Mouse (Mus musculus): ENCODE measurements at regions not wholly inside any gene's neighbourhood (a gene's known extent, or its start where the extent isn't known, plus 50 kb on each side); places are given as distances from the start of the nearest gene placed in this dataset.

GRCm38 (mm10) chr13:102344606-102345269 lies 348.6 kb upstream of the Cd180 start:
- H3K4me1 ChIP-seq (ENCODE audit: insufficient read depth) = no peaks in the 10 kb centered on the region
- DNase-seq = peak; percentile 49
- WGBS = 60% methylated on average over 5 of the region's 5 CpGs

GRCm38 (mm10) chr13:102349493-102349892 lies 343.9 kb upstream of the Cd180 start:
- TF ChIP-seq CTCF (IDR thresholded peaks at IDR 0.05; ENCODE audit: low read depth) = no peak
- Histone ChIP-seq H3K4me3 (ENCODE audit: low read depth, low read length) (no peak overlapping the region), H3K9me3 (ENCODE audit: low read depth, low read length) (no peaks in the 10 kb centered on the region), H3K36me3 (ENCODE audit: insufficient read depth) (no peaks in the 10 kb centered on the region), H3K4me2 (no peak overlapping the region), H3K9ac (no peak overlapping the region), H3K4me1 (ENCODE audit: insufficient read depth) (no peaks in the 10 kb centered on the region), H3K27ac (ENCODE audit: low read depth) (no peak overlapping the region), H3K27me3 (ENCODE audit: insufficient read depth, low read length) (no peaks in the 10 kb centered on the region)
- no peak for DNase-seq
- ATAC-seq (ENCODE audit: insufficient read depth) = no peak
- 81% methylated on average over 1 of the region's 1 CpGs for WGBS

More at GRCm38 (mm10) chr13:102344606-102345269, 348.6 kb upstream of the Cd180 start:
- no peak overlapping the region for H3K27ac ChIP-seq (ENCODE audit: low read depth)
- no peaks in the 10 kb centered on the region for H3K36me3 ChIP-seq (ENCODE audit: insufficient read depth)
- ATAC-seq (ENCODE audit: insufficient read depth) = no peak
- no peak overlapping the region for H3K4me2 ChIP-seq
- no peak overlapping the region for H3K4me3 ChIP-seq (ENCODE audit: low read depth, low read length)
- no peak overlapping the region for H3K9ac ChIP-seq
- no peaks in the 10 kb centered on the region for H3K27me3 ChIP-seq (ENCODE audit: insufficient read depth, low read length)
- no peak for TF ChIP-seq CTCF (IDR thresholded peaks at IDR 0.05; ENCODE audit: low read depth)
- no peaks in the 10 kb centered on the region for H3K9me3 ChIP-seq (ENCODE audit: low read depth, low read length)

GRCm38 (mm10) chr13:102352073-102352854 lies 341.1 kb upstream of the Cd180 start:
- Histone ChIP-seq H3K27me3 (ENCODE audit: insufficient read depth, low read length) (no peaks in the 10 kb centered on the region), H3K4me3 (ENCODE audit: low read depth, low read length) (no peak overlapping the region), H3K4me2 (no peak overlapping the region), H3K27ac (ENCODE audit: low read depth) (no peak overlapping the region), H3K4me1 (ENCODE audit: insufficient read depth) (no peaks in the 10 kb centered on the region), H3K36me3 (ENCODE audit: insufficient read depth) (no peaks in the 10 kb centered on the region), H3K9me3 (ENCODE audit: low read depth, low read length) (no peaks in the 10 kb centered on the region), H3K9ac (no peak overlapping the region)
- ATAC-seq (ENCODE audit: insufficient read depth) (peak; percentile 37; the same call in 1 of the 2 replicates), DNase-seq (peak; percentile 43)
- TF ChIP-seq CTCF (IDR thresholded peaks at IDR 0.05; ENCODE audit: low read depth) = no peak
- WGBS = 67% methylated on average over 10 of the region's 10 CpGs

GRCm38 (mm10) chr13:102355569-102355968 lies 337.8 kb upstream of the Cd180 start:
- no peak for TF ChIP-seq CTCF (IDR thresholded peaks at IDR 0.05; ENCODE audit: low read depth)
- Histone ChIP-seq H3K9me3 (ENCODE audit: low read depth, low read length) (no peaks in the 10 kb centered on the region), H3K4me2 (no peak overlapping the region), H3K9ac (no peak overlapping the region), H3K36me3 (ENCODE audit: insufficient read depth) (no peaks in the 10 kb centered on the region), H3K27me3 (ENCODE audit: insufficient read depth, low read length) (no peaks in the 10 kb centered on the region), H3K27ac (ENCODE audit: low read depth) (no peak overlapping the region), H3K4me1 (ENCODE audit: insufficient read depth) (no peaks in the 10 kb centered on the region), H3K4me3 (ENCODE audit: low read depth, low read length) (no peak overlapping the region)
- 12% methylated on average over 1 of the region's 1 CpGs for WGBS
- peak; percentile 85; the same call in 1 of the 2 replicates for ATAC-seq (ENCODE audit: insufficient read depth)
- DNase-seq = peak; percentile 92

- Histone ChIP-seq H3K27me3 (ENCODE audit: insufficient read depth, low read length) (no peaks in the 10 kb centered on the region), H3K4me1 (ENCODE audit: insufficient read depth) (no peaks in the 10 kb centered on the region), H3K9me3 (ENCODE audit: low read depth, low read length) (no peaks in the 10 kb centered on the region), H3K4me3 (ENCODE audit: low read depth, low read length) (no peak overlapping the region), H3K9ac (no peak overlapping the region), H3K36me3 (ENCODE audit: insufficient read depth) (no peaks in the 10 kb centered on the region), H3K4me2 (no peak overlapping the region), H3K27ac (ENCODE audit: low read depth) (no peak overlapping the region)
- WGBS = 81% methylated on average over 4 of the region's 4 CpGs
- ATAC-seq (ENCODE audit: insufficient read depth) = no peak
- no peak for TF ChIP-seq CTCF (IDR thresholded peaks at IDR 0.05; ENCODE audit: low read depth)
- no peak for DNase-seq
Measured at GRCm38 (mm10) chr13:102372451-102373082, 320.8 kb upstream of the Cd180 start.

- TF ChIP-seq CTCF (IDR thresholded peaks at IDR 0.05; ENCODE audit: low read depth) = no peak
- Histone ChIP-seq H3K4me1 (ENCODE audit: insufficient read depth) (no peaks in the 10 kb centered on the region), H3K27me3 (ENCODE audit: insufficient read depth, low read length) (no peaks in the 10 kb centered on the region), H3K9me3 (ENCODE audit: low read depth, low read length) (no peaks in the 10 kb centered on the region), H3K4me3 (ENCODE audit: low read depth, low read length) (no peak overlapping the region), H3K4me2 (no peak overlapping the region), H3K9ac (no peak overlapping the region), H3K36me3 (ENCODE audit: insufficient read depth) (no peaks in the 10 kb centered on the region), H3K27ac (ENCODE audit: low read depth) (no peak overlapping the region)
- DNase-seq (no peak), ATAC-seq (ENCODE audit: insufficient read depth) (no peak)
- WGBS = 72% methylated on average over 2 of the region's 2 CpGs
Measured at GRCm38 (mm10) chr13:102380667-102381066, 312.7 kb upstream of the Cd180 start.

GRCm38 (mm10) chr13:102391911-102392310 lies 301.4 kb upstream of the Cd180 start:
- Histone ChIP-seq H3K36me3 (ENCODE audit: insufficient read depth) (no peaks in the 10 kb centered on the region), H3K4me1 (ENCODE audit: insufficient read depth) (no peaks in the 10 kb centered on the region), H3K4me2 (no peak overlapping the region), H3K4me3 (ENCODE audit: low read depth, low read length) (no peak overlapping the region), H3K9ac (no peak overlapping the region), H3K27ac (ENCODE audit: low read depth) (no peak overlapping the region; the same call in 1 of the 2 replicates), H3K27me3 (ENCODE audit: insufficient read depth, low read length) (no peaks in the 10 kb centered on the region), H3K9me3 (ENCODE audit: low read depth, low read length) (no peaks in the 10 kb centered on the region)
- no peak for ATAC-seq (ENCODE audit: insufficient read depth)
- TF ChIP-seq CTCF (IDR thresholded peaks at IDR 0.05; ENCODE audit: low read depth) = no peak
- WGBS = 65% methylated on average over 2 of the region's 2 CpGs
- DNase-seq = no peak

All from lung, embryonic 14.5 days (tissue).